Mouse (Mus musculus): ENCODE measurements around the gene Elmsan1.

- TF ChIP-seq CTCF (IDR thresholded peaks at IDR 0.05; ENCODE audit: borderline replicate concordance, control insufficient read depth, extremely low read depth, insufficient read depth, low read length, poor library complexity) (no peak), POLR2A (IDR thresholded peaks at IDR 0.05; ENCODE audit: control insufficient read depth, extremely low read depth, insufficient read depth, low read length, poor library complexity) (no peak)
Measured at GRCm38 (mm10) chr12:84172216-84172615, 46.5 kb downstream of the Elmsan1 start.
